Mouse (Mus musculus) layer of hippocampus, adult 9-11 months (tissue): ENCODE measurements at regions not wholly inside any gene's neighbourhood (a gene's known extent, or its start where the extent isn't known, plus 50 kb on each side); places are given as distances from the start of the nearest gene placed in this dataset.

Source experiments
- DNase-seq: peaks from one replicate; pipeline ENCODE4 v3.0.0; 2022

DNA sequence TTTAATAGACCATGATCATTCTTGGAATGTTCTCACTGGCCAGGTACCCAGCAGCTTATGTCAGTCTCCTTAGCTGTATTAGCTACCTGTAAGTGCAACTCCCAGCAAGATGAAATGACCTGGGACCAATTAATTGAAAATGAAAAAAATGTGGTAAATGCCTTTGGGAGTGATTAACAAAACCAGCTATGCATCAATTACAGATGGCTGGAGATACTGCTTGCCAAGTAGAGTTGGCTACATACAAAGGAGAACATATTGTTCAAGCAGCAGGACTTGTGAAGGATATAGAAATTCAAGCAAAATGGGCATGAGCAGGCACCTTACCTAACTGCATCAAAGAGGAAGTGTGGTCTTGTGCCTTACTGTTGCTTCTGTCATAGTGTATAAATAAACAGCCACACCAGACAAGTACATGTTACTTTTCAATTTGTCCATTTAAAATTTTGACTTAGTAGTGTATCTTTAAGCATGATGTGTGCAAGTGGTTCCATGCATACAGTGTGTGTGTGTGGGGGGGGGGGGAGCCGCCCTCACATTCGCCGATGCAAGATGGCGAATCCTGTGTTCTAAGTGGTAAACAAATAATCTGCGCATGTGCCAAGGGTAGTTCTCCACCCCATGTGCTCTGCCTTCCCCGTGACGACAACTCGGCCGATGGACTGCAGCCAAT is 307.0 kb downstream of the Pcdh17 start:
- peak; percentile 10 for DNase-seq

DNA sequence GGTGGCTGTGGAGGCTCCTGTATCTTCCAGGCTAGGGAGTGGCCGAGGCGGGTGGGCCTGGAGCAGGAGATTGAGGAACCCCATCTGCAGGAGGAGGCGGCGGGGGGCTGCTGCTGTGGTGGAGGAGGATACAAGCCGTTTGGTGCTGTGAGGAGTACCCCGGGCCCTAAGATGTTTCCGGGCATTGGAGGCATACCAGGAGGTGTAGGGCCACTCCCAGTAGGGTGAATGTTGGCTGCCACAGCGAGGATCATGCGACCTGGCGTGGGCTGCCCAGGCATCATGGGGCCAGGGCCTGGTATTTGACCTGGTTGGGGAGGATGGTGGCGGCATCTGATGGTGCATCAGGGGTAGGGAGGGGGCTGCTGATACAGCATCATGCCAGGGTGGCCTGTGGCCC is 314.2 kb downstream of the Pcdh17 start:
- no peak for DNase-seq

DNA sequence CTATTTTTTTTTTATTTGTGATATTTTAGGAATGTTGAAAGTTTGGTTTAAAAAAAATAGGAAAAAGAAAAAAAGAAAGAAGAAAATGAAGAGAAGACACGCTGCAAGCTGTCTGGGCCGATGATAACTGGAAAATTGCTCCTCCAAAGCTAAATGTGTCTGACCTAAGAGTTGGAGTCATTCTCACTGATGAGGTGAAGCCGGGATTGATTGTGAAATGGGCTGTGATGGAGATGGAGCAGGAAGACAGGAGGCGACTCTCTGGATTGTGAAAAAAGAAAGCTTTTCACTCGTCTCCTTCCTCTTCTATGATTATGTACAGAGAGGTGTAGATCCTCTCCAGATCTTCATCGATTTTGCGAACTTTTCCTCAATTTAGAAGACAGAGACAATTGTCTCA is 349.8 kb downstream of the Pcdh17 start:
- no peak for DNase-seq

DNA sequence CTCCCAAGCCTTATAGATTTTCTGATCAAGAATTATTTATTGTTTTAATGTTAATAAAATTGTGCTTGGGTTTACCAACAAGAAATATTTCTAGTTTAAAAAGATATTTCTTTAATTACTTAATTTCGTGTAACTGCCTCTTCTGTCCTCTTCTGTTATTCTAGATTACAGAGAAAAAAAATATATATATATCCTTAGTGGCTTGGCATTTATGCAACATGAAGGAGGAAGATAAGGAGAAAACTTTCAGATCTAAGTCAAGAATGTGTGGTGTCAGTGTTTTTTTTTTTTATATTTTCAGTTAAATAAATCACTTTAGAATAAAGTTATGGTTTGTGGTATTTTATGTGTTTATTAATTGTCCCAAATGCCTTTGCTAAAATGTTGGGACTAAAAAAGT is 357.6 kb downstream of the Pcdh17 start:
- no peak for DNase-seq

GRCm38 (mm10) chr14:84802640-84803039 is 359.3 kb downstream of the Pcdh17 start:
- no peak for DNase-seq
